Mouse (Mus musculus): ENCODE measurements around the gene Tfec.

The Tfec gene

DNA sequence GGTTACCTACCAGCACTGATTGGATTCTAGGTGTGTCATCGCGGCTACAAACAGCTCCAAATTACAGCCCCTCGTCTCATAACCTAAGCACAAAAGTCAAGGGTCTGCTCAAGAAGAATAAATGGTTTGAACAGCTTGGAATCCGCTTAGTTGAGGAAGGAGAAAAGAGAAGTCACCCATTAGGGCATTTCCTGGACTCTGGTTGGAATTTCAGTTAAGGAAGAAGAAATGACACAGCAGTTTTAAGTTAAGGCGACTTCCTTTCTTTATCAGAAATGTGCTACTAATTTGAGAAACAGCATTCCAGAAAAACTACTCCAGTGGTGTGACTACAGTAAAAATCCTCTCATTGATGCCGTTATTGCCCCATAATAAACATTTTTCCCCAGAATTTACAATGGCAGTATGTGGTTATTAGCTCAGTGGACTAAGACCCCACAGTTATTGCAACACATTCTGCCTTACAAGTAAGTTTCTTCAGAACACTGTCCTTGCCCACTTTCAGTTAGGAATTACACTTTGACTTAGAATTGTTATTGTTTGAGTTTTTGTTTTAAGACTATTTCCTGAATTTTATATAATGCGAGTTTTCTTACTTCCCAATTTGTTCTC lies at the start of gene Tfec:
Tfec (minus strand) TSS at position 191 of the 612 bp plus-strand sequence.
- no peak for DNase-seq (ENCODE audit: low spot score in 2 of 2)

DNA sequence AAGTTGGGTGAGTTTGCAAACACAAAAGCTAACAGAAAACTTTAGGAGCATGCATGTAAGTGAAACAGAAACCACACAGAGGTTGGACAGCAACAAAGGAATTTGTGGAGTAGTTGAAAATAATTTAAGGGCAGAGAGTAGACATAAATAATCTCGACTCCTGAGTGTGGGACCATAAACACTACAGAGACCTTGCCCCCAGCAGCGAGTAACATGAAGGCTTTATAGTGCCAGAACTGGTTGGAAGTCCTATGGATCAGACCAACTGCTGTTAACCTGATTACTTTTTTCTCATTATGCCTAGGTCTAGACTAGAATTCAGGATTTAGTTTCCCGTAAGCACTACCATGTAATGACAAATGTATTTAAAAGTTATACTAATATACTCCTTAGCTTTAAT lies 49.6 kb upstream of the Tfec start:
- DNase-seq (ENCODE audit: low spot score in 2 of 2): no peak

DNA sequence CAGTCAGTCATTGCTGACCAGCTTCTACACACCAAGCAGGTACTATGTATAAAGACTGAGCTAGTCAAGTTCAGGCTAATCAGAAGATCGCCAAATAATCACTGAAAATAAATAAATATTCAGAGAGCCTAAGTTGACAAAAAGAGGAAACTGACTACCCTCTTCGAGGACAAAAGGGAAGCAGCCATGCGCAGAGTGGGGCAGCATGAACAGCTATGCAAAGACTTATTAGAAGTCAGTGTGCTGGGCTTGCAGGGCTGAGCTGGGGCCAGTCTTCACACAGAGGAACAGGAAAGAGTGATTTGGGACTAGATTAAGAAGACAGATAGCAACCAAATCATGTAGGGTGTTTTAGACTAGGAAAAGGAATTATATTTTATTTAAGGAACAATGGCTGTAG lies 45.3 kb upstream of the Tfec start:
- no peak for DNase-seq (ENCODE audit: low spot score in 2 of 2)

DNA sequence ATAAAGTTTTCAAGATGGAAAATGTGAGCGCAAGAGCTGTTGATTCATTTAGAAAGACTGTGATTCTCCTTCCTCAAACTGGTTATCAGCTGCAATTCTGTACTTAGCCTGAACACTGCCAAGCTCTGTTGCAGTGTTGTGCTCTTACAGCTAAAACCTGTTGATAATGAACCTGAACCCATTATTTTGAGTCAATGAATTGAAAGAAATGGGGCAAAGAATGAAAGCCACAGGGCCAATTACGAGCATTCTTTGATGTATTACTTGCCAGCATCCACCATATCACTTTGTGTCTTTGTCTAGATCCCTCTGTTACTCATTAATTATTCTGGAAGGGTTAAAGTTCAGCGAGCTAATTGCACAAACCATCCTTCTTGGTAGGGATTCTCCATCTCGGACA lies 44.2 kb upstream of the Tfec start:
- DNase-seq (ENCODE audit: low spot score in 2 of 2): no peak

DNA sequence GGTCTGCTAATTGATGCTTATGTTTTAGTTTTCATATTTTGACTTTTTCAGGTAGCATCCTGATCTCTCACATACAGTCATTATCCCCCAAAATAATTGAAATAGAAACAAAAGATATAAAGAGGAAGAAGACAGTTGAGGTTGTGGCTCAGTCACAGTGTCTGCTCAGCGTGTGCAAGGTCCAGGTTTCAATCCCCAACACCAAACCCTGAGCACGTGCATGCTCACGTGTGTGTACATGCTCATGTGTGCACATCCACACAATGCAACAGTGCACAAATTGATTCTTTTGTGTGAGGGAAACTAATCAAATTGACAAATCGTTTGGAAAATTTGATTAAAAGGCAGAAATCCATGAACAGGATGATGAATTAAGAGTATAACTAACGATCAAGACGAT lies 32.8 kb upstream of the Tfec start:
- DNase-seq (ENCODE audit: low spot score in 2 of 2): no peak

DNA sequence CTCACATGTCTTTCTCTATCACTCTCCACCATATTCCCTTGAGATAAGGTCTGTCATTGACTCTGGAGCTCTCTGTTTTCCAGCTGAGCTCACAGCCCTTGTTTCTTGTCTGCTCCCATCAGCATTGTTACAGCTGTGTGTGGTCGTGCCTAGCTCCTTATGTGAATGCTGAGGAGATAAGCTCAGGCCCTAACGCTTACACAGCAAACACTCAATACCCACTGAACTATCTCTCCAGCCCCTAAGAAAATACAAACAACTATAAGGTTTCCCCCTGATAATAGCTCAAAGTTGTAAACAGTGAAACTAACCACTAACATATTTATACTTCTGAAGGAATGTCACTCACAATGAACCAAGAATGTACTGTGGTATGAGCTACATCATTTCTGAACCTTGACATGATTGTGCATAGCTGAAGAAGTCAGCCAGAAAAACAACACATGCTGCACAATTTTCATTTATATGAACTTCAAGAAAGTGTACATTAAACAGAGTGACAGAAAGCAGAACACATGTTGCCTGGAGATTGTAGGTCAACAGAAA lies 21.9 kb upstream of the Tfec start:
- no peak for DNase-seq (ENCODE audit: low spot score in 2 of 2)

DNA sequence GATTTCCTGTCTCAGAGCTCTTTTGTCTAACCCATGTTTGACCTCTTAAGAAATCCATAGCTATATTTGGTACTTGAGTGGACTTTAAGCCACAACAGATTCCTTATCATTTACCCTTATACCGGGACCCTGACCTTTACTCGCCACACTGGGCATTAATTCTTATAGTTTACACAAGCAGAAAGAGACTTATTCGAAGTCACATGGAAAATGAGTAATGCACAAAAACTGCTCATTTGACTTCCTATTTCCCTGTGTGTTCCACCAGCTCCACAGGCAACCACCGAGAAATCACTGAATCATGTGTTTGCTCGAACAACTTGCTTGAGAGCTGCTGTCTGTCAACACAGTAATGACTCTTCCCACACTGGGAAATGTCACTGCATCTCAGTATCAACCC lies 6.4 kb downstream of the Tfec start:
- no peak for DNase-seq (ENCODE audit: low spot score in 2 of 2)

DNA sequence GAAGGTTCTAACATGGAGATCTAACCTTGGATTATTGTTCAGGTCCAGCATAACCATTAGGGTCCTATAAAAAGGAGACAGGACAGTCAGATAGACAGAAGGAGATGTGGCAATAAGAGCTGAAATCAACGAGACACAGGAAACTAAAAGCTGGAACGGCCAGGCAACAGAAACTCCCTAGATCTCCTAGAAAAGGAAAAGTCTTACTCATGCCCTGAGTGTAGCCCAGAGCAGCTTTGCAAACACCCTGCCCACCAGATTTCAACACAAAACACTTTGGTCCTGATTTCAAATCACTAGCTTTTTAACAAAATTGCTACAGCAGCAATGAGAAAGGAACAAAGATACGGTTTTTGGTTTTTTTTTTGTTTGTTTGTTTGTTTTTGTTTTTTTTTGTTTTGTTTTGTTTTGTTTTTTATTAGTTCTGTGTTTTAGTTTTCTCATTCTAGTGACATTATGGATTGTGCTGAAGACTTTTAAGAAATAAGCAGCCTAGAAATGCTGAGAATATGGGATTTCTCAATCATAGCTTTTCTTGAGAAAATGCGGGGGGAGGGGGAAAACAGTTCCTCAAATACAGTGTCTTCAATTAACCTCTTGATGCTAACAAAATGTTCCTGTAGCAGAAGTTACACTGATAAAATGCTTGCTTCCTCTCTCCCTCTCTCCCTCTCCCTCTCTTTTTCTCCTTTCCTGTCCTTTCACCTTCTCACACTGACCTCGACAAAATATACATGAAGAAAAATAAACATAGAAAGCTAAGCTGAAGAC lies 14.5 kb downstream of the Tfec start:
- no peak for DNase-seq (ENCODE audit: low spot score in 2 of 2)

DNA sequence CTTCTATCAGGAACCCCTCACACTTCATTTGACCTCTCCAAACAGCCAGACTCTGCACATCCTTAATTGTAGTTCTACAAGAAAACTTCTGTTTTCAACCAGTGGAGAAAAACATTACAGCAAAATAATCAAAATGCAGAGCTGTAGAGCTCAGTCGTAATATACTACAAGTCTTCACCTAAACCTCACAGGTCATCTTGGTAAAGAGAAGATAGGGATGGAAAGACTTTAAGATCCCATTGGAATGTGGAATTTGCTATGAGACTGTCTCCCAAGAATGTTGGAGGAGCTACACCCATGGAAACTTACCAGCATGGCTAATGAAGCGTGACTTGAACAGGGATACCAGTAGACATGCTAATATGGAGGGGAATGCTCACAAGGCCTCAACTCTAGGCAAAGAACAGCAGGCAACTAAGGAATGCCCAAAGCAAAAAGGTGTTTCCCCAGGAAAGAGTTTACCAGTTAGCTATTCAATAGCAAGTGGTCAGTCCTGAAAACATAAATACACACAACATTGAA lies 24.2 kb downstream of the Tfec start:
- no peak for DNase-seq (ENCODE audit: low spot score in 2 of 2)

DNA sequence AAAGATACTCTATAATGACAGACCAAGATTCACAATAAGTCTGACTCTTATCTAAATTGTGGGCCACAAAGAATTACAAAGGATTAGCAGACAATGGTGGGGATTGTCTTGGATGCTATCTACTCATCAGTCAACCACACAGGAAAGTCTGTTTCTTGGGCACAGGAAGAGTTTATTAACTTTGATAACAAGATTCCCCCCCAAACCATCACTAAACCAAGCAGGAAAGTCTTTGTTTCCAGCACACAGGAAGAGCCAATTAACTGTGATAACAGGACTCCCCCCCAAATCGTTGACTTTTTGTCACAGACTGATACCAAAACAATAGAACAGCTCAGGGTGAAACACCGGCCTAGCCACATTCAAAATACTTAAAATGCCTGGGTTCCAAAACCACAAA lies 28.2 kb downstream of the Tfec start:
- no peak for DNase-seq (ENCODE audit: low spot score in 2 of 2)

DNA sequence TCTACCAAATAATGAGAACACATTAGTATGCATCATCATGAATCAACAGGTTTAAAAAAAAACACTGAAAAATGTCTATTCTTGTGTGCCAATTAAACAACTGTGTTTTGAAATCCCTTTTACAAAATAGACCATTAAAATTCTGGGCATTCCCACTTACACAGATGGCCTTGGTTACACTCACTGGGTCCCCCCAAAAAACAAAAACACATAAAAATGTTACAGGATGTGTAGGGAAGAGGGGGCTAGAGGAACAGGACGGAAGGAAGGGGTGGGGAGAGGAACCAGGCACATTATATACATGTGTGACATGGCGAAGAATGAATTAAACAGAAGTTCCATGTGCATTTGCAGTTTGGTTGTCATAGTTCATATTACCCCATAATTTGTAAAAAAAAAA lies 29.9 kb downstream of the Tfec start:
- no peak for DNase-seq (ENCODE audit: low spot score in 2 of 2)

DNA sequence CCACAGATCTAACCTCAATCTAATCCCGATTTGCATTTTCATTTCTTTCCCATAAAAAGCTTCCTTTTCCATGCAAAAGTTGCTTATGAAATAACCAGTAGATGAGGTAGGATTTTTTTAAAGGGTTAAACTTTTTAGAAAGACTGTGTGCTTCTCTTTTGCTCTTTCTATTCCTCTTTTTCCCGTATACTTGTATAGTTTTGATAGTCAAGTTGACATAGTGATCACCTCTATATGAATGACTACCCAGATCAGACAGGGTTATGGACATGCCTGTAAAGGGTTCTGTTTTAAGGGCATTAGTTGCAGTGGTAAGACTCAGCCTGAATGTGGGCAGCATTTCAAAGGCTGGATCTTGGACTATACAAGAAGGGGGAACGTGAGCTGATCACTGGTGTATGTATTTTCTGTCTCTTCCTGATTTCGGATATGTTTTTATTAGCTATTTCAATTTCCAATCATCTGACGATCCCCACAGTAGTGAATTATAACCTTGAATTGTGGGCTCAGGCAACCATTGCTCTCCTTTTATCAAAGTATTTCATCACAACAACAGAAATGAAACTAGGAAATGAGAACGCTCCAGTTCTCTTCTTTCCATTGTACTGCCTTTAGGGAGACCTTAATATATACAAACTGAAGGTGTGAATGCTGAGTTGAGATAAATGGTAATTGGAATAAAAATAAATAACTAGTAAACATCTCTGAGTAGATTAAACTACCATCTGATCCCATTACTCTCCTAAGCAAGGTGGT lies 35.3 kb downstream of the Tfec start:
- no peak for DNase-seq (ENCODE audit: low spot score in 2 of 2)

DNA sequence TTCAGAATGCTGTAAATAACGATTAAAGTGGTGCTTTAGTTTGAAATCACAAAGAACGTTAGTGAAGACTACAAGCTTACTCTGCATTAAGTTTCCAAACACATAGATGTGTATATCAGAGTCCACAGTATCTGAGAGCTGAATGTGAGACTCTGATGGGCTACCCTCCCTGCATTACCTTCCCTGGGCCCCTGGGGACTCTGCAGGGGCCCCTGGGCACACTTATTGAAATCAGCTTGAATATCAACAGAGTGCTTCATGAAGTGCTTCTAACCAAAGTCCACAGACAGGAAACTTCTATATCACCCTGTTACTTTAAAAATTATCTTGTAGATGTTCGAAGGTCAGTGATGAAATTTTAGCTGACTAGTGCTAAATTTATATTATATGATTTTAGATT lies 36.2 kb downstream of the Tfec start:
- DNase-seq (ENCODE audit: low spot score in 2 of 2): no peak

DNA sequence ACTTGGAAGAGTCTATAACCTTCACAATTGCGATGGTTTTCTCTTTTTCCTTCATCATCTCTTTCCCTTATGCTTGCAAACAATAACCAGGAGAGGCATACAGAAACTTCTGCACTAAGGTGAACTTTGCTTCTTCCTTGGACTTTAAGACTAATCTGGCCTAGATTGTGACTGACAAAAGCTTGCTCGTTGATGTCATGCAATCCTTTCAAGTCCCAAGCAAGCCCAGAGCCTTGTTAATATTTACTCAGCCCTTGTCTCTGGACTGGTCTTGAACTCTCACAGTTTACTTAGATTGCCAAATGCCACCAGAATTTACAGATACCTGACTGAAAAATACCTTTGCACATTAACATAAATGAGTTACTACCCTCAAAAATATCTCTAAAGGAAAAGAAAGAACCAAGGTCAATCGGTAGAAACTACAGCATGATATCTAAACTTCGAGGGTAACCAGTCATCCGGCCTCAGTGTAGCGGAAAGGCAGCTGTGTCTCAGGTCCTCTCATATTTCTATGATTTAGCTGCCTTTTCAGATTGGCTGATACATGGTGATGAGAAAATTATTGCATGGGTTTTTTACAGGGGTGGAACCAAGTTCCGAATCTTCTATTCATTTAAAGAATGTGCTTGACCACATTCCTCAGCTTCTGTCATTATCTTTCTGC lies 42.2 kb downstream of the Tfec start:
- DNase-seq (ENCODE audit: low spot score in 2 of 2): no peak

DNA sequence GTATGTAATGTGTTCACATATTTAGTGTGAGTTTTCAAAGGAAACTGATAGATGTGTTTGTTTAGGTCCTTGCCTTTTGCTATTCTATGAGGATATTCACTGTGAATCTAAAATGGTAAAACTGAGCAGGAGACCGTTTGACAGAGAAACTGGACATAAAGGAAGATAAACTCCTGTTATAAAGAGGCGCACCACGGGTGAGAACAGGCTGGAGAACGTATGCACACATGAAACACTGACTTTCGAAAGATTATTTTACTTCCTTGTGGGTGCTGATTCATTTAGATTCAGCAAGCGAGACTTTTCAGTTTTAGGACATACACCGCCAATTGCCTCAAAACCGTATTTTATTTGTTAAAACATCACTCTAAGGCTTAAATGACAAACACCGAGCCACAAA lies 43.3 kb downstream of the Tfec start:
- no peak for DNase-seq (ENCODE audit: low spot score in 2 of 2)

DNA sequence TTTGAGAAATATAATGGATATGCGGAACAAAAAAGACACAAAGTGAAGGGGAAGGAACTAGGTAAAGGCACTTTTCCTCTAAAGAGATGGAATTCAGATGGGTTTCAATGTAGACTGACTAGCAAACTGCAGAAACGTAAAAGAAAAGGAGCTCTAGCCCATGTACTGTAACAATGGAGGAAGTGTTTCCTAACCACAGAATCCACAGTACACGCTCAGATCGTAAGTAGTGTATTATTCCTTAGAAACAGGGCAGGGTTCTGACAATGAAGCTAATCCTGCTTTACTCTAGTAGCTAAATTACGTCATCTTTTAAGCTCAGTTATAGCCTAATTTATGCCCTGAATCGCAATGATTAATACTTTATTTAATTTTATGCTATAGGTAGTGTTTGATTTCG lies 51.7 kb downstream of the Tfec start:
- DNase-seq (ENCODE audit: low spot score in 2 of 2): no peak

DNA sequence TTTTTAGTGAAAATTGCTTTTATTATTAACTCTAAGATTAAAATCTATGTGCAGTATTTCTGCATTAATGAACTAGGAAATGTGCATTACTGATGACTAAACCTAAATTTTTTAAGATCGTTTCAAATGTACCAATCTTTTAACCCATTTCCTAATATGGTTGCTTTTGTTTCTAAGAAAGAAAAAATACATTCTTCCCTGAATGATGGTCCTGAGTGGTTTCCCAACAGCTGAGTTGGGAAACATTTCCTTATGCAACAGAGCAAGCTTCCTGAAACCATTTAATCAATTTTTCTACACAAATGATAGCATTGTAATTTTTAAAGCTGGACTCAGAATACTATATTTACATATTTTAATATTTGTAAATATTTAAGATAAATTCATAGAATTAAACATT lies 62.6 kb downstream of the Tfec start:
- DNase-seq (ENCODE audit: low spot score in 2 of 2): no peak

DNA sequence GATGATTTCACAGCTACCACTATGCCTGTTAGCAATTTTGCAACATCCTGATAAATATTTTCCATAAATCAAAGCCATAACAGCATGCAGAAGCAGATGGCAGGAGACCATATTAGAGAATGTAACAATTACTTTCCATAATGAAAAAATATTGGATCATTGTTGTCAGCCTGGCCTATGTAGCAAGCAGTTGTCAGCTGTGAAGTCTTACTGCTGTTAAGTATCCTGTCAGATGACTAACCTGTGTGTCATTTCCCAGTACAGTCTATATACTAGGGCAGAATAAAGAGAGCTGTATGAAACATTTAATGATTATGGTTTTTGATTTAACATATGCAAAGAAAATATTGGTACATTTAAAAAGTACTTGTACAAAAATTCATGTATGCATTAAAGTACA lies 69.9 kb downstream of the Tfec start:
- DNase-seq (ENCODE audit: low spot score in 2 of 2): no peak

DNA sequence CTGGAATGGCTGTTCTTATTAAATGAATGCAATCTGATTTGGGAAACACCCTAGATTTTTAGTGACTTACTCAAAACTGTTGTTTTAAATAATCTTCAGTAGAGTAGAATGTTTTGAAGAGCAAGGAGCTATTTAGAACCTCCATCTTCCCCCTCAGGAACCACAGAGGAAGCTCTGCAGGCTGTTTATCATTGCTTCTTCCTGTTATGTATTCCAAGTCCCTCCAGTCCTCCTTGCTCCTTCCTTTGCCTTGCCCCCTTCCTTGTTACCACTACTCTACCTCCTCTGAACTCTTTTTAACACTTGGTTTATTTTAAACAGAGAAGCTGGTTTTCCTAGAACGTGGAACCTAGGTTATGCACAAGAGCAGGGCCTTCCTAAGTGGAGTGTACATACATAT lies 76.3 kb downstream of the Tfec start:
- no peak for DNase-seq (ENCODE audit: low spot score in 2 of 2)

DNA sequence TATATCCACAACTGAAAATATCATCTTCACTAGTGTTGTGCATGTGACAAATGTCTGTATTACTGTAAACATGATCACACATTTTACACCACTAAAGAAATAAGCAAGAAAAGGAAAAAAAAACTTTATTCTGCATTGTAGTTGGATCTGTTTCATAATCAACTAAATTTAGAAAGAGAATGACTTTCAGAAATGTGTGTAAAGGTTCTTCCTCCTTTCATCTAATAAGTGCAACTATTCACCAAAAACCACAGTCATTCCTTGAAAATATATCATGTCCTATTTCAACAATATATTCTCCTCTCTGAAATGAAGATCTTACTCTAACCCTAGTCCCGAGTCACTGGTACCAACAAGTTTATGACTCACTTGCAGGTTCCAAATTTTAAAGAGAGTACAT lies 91.9 kb downstream of the Tfec start:
- no peak for DNase-seq (ENCODE audit: low spot score in 2 of 2)

DNA sequence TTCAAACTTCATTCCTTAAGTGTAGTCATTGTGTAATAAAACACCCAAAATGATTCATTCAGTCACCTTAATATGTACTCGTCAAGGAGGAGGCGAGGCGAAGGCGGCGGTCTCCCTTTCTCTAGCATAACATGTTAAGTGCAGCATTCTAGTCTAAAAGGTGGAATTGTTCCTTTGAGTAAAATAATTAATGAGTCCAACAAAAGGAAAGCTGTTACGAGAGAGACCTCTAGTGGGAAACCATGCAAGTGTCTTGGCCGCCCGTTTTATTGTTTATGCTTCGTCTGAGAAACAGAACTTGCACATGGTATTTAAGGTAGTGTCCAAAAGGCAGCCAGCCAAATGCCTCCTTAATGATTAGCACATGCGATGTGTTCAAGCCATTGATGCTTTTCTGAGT lies 100.6 kb downstream of the Tfec start:
- peak; percentile 55 to 61 for DNase-seq (ENCODE audit: low spot score in 2 of 2)

DNA sequence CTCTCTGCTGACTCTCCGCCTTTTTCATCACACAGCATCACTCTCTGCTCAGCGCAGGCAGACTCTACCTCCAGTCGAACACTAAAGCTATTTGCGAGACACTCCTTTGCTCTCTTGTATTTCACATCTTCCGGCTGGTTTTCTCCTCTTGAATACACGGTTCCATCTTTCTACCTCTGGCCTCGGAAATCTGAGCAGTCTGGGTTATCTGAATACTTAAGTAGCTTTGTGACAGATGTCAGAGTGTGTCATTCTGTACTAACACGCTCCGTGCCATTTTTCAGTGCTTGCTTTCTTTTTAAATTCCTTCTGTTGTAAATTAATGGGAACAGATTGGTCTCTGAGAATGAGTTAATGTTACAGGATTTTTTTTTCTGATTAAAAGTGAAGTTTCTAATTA lies 101.3 kb downstream of the Tfec start:
- DNase-seq (ENCODE audit: low spot score in 2 of 2): peak in 1 of 2 experiments; percentile 19

All from right cerebral cortex, postnatal 10 days (tissue).